Mouse (Mus musculus) forebrain, embryonic 15.5 days (tissue): Measurements from ENCODE around the gene Rpn2. TPM values are rescaled to one million over a fixed set of nuclear protein-coding genes. Genes with fewer than 3 reads are reported as not detected.
A peak's percentile ranks its signal among the peaks of the same experiment; 100 is the strongest.

Source experiments
- ATAC-seq: fragments of 200-750 bp; cut with Nextera tagmentation; replicated peaks from 2 replicates; pipeline ENCODE4 v1.8.0; 2017; ENCODE audit warnings: mild to moderate bottlenecking, moderate TSS enrichment, moderate library complexity
- H3K27ac ChIP-seq: fragments of 300-500 bp; sonication (generic); replicated peaks from 2 replicates; pipeline ENCODE4 v1.5.1; 2015; ENCODE audit warnings: mild to moderate bottlenecking, inconsistent platforms
- H3K27me3 ChIP-seq: fragments of 300-500 bp; sonication (generic); 2 replicates; pipeline ENCODE4 v1.6.1; 2015; ENCODE audit warnings: inconsistent platforms
- H3K36me3 ChIP-seq: fragments of 300-500 bp; sonication (generic); 2 replicates; pipeline ENCODE4 v1.6.1; 2015; ENCODE audit warnings: mild to moderate bottlenecking, inconsistent platforms
- H3K4me1 ChIP-seq: fragments of 300-500 bp; sonication (generic); 2 replicates; pipeline ENCODE4 v1.6.1; 2015; ENCODE audit warnings: inconsistent platforms
- H3K4me2 ChIP-seq: fragments of 300-500 bp; sonication (generic); replicated peaks from 2 replicates; pipeline ENCODE4 v1.6.1; 2015; ENCODE audit warnings: mild to moderate bottlenecking, inconsistent platforms
- H3K4me3 ChIP-seq: fragments of 300-500 bp; sonication (generic); 2 replicates; pipeline ENCODE4 v1.5.1; 2015; ENCODE audit warnings: mild to moderate bottlenecking, inconsistent platforms
- H3K9ac ChIP-seq: fragments of 300-500 bp; sonication (generic); replicated peaks from 2 replicates; pipeline ENCODE4 v1.6.1; 2015; ENCODE audit warnings: mild to moderate bottlenecking, inconsistent platforms
- H3K9me3 ChIP-seq: fragments of 300-500 bp; sonication (generic); 2 replicates; pipeline ENCODE4 v1.6.1; 2016; ENCODE audit warnings: inconsistent platforms
- WGBS: fragments of 180-500 bp; shearing (Covaris S2); methylation state at CpG from one replicate; pipeline ENCODE4 v1.1.7; 2015; ENCODE audit warnings: mixed read lengths; 5-methylcytosine and 5-hydroxymethylcytosine counted together
- polyA plus RNA-seq: library from polyadenylated mRNA; unstranded; fragments of >200 nt; fragmentation: Nextera tagmentation; extraction: Ambion mirVana; gene quantifications from 2 replicates; pipeline ENCODE4 v1.2.1, GENCODE M21; 2015

The Rpn2 gene
- polyA plus RNA-seq, 1 experiment from 2014 or later = 187 TPM

DNA sequence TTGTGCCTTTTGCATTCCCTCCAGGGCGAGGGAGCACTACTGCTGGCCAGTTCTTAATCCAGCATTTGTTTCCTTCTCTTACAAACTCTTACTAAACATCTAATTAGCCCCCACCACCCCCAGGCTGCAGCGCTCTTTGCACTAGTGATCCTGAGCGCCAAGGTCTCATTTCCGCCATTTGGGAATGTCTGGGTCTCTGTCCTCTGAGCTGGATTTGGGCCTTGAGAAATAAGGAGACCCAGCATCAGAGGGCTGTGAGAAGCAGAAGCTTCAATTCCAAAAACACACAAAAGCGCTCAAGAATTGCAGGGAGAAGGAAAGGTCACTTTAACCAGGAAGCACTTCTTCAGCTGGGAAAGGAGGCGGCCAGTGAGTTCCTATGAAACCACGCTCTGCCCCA, 60.7 kb downstream of the Rpn2 start:
- WGBS = 38% methylated on average over 7 of the region's 7 CpGs
- no peaks in the 10 kb centered on the region for H3K9me3 ChIP-seq
- no peak overlapping the region for H3K4me2 ChIP-seq
- H3K4me3 ChIP-seq = no peak overlapping the region
- no peaks in the 10 kb centered on the region for H3K27me3 ChIP-seq
- peak overlapping the region; percentile 90 for H3K27ac ChIP-seq
- H3K4me1 ChIP-seq = peaks cover 41% of the 10 kb centered on the region
- H3K9ac ChIP-seq = peak overlapping the region; percentile 17; the same call in 1 of the 2 replicates
- H3K36me3 ChIP-seq = no peaks in the 10 kb centered on the region
- ATAC-seq = no peak

DNA sequence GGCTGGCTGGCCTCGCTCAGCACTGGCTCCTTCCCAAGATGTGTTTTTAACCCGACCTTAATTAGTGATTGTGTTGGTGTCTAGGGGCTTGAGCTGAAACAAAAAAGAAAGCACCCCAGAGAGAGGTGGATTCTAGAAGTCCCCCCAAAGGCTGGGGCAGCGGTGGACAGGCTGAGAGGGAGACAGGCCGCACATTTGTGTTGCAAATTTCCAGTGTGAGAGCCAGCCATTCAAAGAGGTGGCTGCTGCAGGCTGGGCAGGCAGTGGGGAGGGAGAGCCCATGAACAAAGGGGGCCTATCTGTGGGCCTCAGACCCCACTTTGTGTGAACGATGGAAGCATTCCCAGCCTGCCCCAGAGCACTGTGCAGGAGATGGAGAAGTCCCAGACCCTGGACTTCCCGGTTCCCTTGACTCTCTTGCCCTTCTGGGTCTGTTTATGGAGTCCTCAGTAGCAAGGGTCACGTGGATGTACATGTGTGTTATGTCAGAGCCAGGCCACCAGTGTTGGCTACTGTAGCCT, 61.5 kb downstream of the Rpn2 start:
- no peaks in the 10 kb centered on the region for H3K9me3 ChIP-seq
- 5% methylated on average over 7 of the region's 7 CpGs for WGBS
- peak; percentile 87 for ATAC-seq
- H3K27ac ChIP-seq = peak overlapping the region; percentile 90
- no peaks in the 10 kb centered on the region for H3K27me3 ChIP-seq
- H3K9ac ChIP-seq = peak overlapping the region; percentile 17; the same call in 1 of the 2 replicates
- H3K36me3 ChIP-seq = no peaks in the 10 kb centered on the region
- peaks cover 41% of the 10 kb centered on the region for H3K4me1 ChIP-seq
- no peak overlapping the region for H3K4me2 ChIP-seq
- no peak overlapping the region for H3K4me3 ChIP-seq

DNA sequence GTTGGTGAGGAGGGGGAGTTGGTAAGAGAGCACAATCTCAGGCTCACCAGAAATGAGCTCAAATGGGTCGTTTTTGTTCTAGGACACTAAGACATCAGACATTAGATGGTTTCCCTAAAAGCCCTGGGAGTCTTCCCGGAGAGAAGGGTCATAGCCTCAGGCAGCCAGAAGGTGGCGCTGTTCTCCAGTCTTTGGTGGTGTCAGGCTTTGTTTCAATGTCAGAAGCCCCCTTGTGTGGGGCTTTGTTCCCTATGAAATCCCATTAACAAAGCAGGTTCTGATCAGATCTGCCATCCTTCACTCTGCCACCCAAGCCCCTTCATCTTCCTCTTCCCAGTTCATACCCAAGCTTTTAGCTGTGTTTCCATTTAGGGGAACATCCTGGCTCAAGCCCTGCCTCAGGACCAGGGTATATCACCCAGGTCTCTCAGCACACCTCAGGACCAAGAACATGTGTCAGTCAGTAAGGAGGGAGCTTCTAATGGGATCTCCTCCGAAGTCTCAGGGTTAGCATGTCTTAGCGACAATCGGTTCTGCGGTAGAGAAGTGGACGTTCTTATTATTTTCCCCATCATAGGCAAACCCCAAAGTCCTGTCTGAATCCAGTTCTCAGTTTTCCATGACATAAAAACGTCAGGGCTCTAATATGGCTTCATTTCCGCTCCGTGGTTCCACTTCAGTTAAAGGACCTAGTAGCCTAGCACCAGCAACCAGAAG, 62.9 kb downstream of the Rpn2 start:
- peak; percentile 59 for ATAC-seq
- peak overlapping the region; percentile 40 for H3K9ac ChIP-seq
- H3K4me1 ChIP-seq = peaks cover 46% of the 10 kb centered on the region
- H3K27me3 ChIP-seq = no peaks in the 10 kb centered on the region
- no peaks in the 10 kb centered on the region for H3K36me3 ChIP-seq
- no peak overlapping the region for H3K4me2 ChIP-seq
- no peaks in the 10 kb centered on the region for H3K9me3 ChIP-seq
- 28% methylated on average over 11 of the region's 11 CpGs for WGBS
- H3K4me3 ChIP-seq = no peak overlapping the region
- H3K27ac ChIP-seq = peak overlapping the region; percentile 90

DNA sequence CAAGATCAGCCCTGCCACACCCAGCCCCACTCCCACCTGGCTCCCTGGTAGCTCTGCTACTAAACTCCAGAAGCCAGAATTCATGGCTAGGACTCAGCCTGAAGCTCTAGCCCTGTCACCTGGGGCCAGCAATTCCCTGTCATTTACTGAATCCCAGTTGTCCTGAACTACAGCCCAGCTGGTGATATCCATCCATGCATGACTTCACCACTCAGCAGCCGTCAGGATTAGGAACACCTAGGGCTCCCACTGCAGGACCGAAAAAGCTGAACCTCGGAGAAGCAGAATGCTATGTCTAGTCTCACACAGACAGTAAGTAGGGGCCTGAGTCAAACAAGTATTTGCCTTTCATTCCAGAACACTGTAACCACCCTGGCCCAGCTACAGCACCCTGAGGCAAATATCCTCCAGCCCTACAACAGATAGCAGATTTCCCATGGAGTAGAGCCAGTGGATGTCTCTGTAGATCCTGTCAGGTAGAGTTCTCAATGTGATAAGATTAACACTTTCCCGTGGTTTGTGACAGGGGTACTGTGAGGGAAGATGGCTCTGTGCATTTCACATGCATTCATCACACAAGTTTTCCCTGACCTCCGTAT, 63.6 kb downstream of the Rpn2 start:
- 27% methylated on average over 5 of the region's 5 CpGs for WGBS

DNA sequence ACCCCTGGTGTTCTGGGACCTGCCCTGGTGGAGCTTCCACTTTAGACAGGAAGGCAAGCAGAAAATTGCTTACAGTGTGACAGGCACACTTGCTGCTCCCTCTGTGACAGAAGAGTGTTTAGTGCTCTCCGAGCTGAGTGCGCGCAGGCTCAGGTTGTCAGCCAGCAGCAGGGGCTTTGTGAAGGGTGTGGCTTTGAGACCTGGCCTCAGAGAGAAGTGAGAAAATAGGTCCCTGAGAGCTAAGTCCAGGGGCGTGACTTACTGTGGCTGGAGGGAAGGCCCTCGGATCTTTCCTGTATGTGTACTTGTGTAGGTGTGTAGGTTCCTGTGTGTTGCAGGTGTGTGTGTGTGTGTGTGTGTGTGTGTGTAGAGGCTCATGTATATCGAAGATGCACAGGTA, 64.5 kb downstream of the Rpn2 start:
- Histone ChIP-seq H3K27me3 (no peaks in the 10 kb centered on the region), H3K4me2 (no peak overlapping the region), H3K4me1 (peaks cover 58% of the 10 kb centered on the region), H3K9me3 (no peaks in the 10 kb centered on the region), H3K9ac (no peak overlapping the region), H3K27ac (peak overlapping the region; percentile 90), H3K36me3 (no peaks in the 10 kb centered on the region), H3K4me3 (no peak overlapping the region)
- WGBS = 66% methylated on average over 6 of the region's 6 CpGs
- ATAC-seq = no peak

More for the DNA sequence above, 63.6 kb downstream of the Rpn2 start:
- H3K4me1 ChIP-seq = peaks cover 50% of the 10 kb centered on the region
- H3K27me3 ChIP-seq = no peaks in the 10 kb centered on the region
- H3K36me3 ChIP-seq = no peaks in the 10 kb centered on the region
- no peak overlapping the region for H3K4me3 ChIP-seq
- no peak overlapping the region for H3K4me2 ChIP-seq
- no peaks in the 10 kb centered on the region for H3K9me3 ChIP-seq
- ATAC-seq = no peak
- peak overlapping the region; percentile 40 for H3K9ac ChIP-seq
- H3K27ac ChIP-seq = peak overlapping the region; percentile 90

DNA sequence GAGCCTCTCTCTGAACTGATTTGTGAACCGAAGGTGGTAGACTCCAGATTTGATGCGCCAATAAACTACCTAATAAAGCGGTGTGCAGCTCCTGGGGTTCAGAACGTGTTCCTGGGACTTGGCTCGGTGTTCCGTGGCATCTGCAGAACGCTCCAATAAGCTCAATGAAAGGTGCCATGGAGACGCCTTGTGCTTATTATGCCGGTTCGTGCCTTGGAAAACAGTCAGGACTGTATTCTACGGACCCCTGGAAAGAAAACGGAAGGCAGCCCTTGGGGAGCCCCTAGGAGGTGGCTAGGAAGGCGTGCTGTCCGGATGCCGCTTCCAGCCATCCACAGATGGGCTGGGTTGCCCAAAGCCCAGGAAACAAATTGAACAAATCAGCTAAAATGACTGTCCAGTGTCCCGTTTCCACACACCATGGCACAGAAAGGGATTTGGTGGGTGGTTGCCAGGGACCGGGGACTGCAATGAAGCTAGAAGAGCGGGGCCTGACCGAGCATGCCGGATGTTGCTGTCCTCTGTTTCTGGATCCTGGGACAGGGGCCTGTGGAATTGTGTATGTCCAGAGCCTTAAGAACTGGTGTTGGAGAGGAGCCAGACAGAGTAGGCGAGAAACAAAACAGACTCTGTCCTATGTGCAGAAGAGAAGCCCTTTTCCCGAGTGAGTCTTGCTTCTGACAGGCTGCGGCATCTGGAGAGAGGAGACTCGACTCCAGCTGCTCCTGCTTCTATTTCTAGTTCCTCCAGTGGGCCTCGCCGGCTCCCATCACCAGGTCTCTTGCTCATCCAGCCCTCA, 68.7 kb downstream of the Rpn2 start, which contains the start of gene Ghrh:
Gene Ghrh (minus strand): TSS at position 146 of the 799 bp plus-strand sequence.
- ATAC-seq = peak; percentile 55
- no peaks in the 10 kb centered on the region for H3K36me3 ChIP-seq
- H3K9ac ChIP-seq = peak within 1 kb of the TSS; percentile 47
- peak within 1 kb of the TSS; percentile 15; the same call in 1 of the 2 replicates for H3K4me2 ChIP-seq
- H3K9me3 ChIP-seq = no peaks in the 10 kb centered on the region
- H3K4me1 ChIP-seq = peaks cover 42% of the 10 kb centered on the region
- 15% methylated on average over 26 of the region's 26 CpGs for WGBS
- H3K27me3 ChIP-seq = no peaks in the 10 kb centered on the region
- no peak within 1 kb of the TSS for H3K4me3 ChIP-seq
- H3K27ac ChIP-seq = peak within 1 kb of the TSS; percentile 96

DNA sequence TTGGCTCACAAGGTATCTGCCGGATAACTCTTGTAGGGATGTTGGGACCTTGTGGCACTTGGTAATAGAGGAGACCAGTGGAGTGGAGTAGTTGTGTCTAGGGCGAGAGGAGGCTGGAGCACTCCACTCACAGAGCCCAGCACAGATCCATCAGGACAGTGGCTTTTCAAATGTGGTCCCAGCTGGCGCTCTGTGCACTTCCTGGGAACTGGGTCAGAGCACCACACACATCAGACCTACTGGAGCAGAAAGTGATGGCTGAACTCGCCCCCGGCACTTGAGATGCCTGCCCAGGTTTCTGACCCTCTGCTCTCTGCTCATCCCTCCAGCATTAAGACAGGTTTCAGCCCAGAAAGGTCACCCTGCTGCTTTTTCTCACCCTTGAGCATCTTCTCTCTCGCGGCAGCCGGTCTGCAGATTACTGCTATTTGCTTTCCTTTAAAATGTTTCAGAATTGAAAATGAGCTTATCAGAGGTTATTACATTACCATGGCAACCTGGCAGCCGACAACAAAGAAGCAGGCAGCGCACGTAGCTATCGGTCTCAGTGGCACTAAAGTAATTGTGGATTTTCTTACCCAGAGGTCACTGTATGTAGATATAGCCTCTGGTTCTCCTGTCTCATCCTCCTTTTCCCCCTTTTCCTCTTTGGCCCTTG, 70.4 kb downstream of the Rpn2 start:
- Histone ChIP-seq H3K4me1 (peaks cover 34% of the 10 kb centered on the region), H3K36me3 (no peaks in the 10 kb centered on the region), H3K27ac (peak overlapping the region; percentile 96), H3K4me2 (peak overlapping the region; percentile 33), H3K4me3 (0 out of 2 replicates have a peak overlapping the region, but pooled peaks have one; percentile 6), H3K9me3 (no peaks in the 10 kb centered on the region), H3K9ac (peak overlapping the region; percentile 31), H3K27me3 (no peaks in the 10 kb centered on the region)
- 28% methylated on average over 12 of the region's 12 CpGs for WGBS
- peak; percentile 57 for ATAC-seq

DNA sequence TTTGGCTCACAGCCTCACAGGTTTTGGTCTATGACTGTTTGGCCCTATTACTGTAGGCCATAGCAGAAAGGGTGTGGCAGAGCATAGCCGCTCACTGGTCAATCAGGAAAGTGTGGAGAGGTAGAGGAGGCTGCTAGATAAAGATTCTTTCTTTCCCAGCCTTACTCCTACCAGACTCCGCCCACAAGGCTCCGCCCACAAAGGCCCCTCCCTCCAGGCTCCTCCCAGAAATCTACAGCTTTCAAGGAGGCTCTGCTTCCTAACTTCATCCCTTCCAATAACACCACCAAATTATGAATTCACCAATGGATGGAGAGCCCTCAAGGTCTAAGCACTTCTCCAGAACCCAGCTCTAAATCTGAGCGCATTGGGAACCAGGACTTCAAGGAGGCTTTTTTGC, 74.4 kb downstream of the Rpn2 start:
- no peak overlapping the region for H3K4me3 ChIP-seq
- no peaks in the 10 kb centered on the region for H3K9me3 ChIP-seq
- H3K4me1 ChIP-seq = peaks cover 17% of the 10 kb centered on the region
- no peak overlapping the region for H3K4me2 ChIP-seq
- H3K27me3 ChIP-seq = no peaks in the 10 kb centered on the region
- H3K27ac ChIP-seq = no peak overlapping the region
- no peak for ATAC-seq
- WGBS = 81% methylated on average over 4 of the region's 4 CpGs
- no peak overlapping the region for H3K9ac ChIP-seq
- H3K36me3 ChIP-seq = no peaks in the 10 kb centered on the region

DNA sequence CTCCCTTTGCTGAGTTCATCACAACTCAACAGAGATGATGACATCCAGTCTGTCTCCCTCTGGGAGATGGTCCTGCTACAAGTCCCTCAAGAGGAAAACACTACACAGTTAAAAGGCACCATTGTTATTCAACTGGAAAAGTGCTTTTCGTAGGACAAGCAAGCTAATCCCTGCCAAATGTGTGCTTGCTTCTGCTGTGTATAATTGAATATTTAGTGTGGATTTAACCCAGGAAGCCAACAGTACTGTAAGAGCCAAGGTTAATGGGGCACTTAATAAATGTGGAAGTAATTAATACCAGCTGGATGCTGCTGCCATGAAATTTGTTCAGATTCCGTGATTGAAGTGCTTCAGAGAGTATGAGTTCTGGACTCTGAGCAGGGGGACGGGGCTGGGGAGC, 75.3 kb downstream of the Rpn2 start:
- no peak overlapping the region for H3K4me3 ChIP-seq
- H3K9ac ChIP-seq = no peak overlapping the region
- ATAC-seq = no peak
- H3K4me2 ChIP-seq = no peak overlapping the region
- H3K36me3 ChIP-seq = no peaks in the 10 kb centered on the region
- no peak overlapping the region for H3K27ac ChIP-seq
- no peaks in the 10 kb centered on the region for H3K9me3 ChIP-seq
- peaks cover 9% of the 10 kb centered on the region for H3K4me1 ChIP-seq
- no peaks in the 10 kb centered on the region for H3K27me3 ChIP-seq
- WGBS = 38% methylated on average over 3 of the region's 3 CpGs

DNA sequence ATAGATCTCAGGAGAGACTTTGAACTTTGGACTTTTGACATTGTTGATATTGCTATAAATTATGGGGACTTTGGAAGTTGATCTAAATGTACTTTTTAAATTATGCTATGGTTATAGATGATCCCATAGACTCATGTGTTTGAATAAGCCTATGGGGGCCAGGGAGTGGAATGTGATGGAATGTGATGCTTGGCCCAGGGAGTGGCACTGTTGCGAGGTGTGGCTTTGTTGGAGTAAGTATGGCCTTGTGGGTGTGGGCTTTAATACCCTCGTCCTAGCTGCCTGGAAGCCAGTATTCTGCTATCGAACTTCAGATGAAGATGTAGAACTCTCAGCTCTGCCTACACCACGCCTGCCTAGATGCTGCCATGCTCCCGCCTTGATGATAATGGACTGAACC, 81.2 kb downstream of the Rpn2 start:
- H3K27ac ChIP-seq = no peak overlapping the region
- no peaks in the 10 kb centered on the region for H3K4me1 ChIP-seq
- 92% methylated on average over 5 of the region's 5 CpGs for WGBS
- no peaks in the 10 kb centered on the region for H3K9me3 ChIP-seq
- no peak overlapping the region for H3K4me3 ChIP-seq
- H3K4me2 ChIP-seq = no peak overlapping the region
- ATAC-seq = no peak
- no peak overlapping the region for H3K9ac ChIP-seq
- H3K36me3 ChIP-seq = no peaks in the 10 kb centered on the region
- no peaks in the 10 kb centered on the region for H3K27me3 ChIP-seq

DNA sequence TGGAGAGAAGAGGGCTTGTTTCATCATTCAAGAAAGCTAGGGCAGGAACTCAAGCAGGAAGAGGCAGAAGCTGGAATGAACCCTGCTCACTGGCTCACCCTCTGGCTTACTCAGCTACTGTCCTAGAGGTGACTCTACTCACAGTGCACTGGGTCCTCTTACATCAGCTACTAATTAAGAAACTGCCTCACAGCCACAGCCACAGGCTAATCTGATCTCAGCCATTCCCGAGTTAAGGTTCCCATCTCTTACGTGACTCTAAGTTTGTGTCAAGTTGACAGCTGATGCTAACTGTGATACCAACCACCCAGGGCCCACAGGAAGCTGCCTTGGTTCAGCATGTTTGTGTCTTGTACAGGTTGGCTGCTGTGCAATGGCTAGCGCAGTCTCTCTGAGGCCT, 84.2 kb downstream of the Rpn2 start:
- Histone ChIP-seq H3K4me1 (peaks cover 11% of the 10 kb centered on the region), H3K27ac (no peak overlapping the region), H3K4me3 (no peak overlapping the region), H3K36me3 (no peaks in the 10 kb centered on the region), H3K9ac (no peak overlapping the region), H3K9me3 (no peaks in the 10 kb centered on the region), H3K27me3 (no peaks in the 10 kb centered on the region), H3K4me2 (no peak overlapping the region)
- no peak for ATAC-seq
- WGBS = 86% methylated on average over 3 of the region's 3 CpGs
